Mouse (Mus musculus) MEL (cell line): Measurements from ENCODE around the gene Nlgn1. TPM values are rescaled to one million over a fixed set of nuclear protein-coding genes. Genes with fewer than 3 reads are reported as not detected.

Experiments
- DNase-seq: peaks from one replicate; pipeline ENCODE4 v3.0.0; 2011; ENCODE audit warnings: low read depth, low spot score
- H3K27ac ChIP-seq: 2 replicates; pipeline ENCODE4 v1.5.1; 2012; ENCODE audit warnings: low read depth, mild to moderate bottlenecking, control low read depth, low read length, moderate library complexity; ENCODE audit not compliant: control insufficient read depth
- H3K27me3 ChIP-seq, 2 experiments: fragments of 150-350 bp in 1 of 2; sonication (generic) in 1 of 2; 2 replicates each; pipeline ENCODE4 v1.6.1; 2012; ENCODE audit warnings: low read length in 2 of 2, mild to moderate bottlenecking in 2 of 2, improper control_type of control experiment in 1 of 2, moderate library complexity in 1 of 2; ENCODE audit not compliant: insufficient read depth in 2 of 2, control insufficient read depth in 1 of 2
- H3K36me3 ChIP-seq, 2 experiments: 2 replicates each; pipeline ENCODE4 v1.6.1; 2012 to 2014; ENCODE audit warnings: low read length in 2 of 2, improper control_type of control experiment in 1 of 2, inconsistent platforms in 1 of 2, mild to moderate bottlenecking in 1 of 2; ENCODE audit not compliant: insufficient read depth in 2 of 2, control insufficient read depth in 1 of 2
- H3K4me1 ChIP-seq, 2 experiments: fragments of 150-350 bp in 1 of 2; sonication (generic) in 1 of 2; 2 replicates each; pipeline ENCODE4 v1.6.1; 2012; ENCODE audit warnings: low read length in 2 of 2, improper control_type of control experiment in 1 of 2, mild to moderate bottlenecking in 1 of 2; ENCODE audit not compliant: insufficient read depth in 2 of 2, control insufficient read depth in 1 of 2
- H3K4me3 ChIP-seq, 2 experiments: fragments of 150-350 bp in 1 of 2; sonication (generic) in 1 of 2; 2 replicates each; pipeline ENCODE4 v1.5.1; 2012; ENCODE audit warnings: low read depth in 2 of 2, low read length in 2 of 2, mild to moderate bottlenecking in 2 of 2, moderate library complexity in 2 of 2, control low read depth in 1 of 2, improper control_type of control experiment in 1 of 2; ENCODE audit not compliant: control insufficient read depth in 1 of 2, insufficient read depth in 1 of 2
- H3K79me2 ChIP-seq: 2 replicates; pipeline ENCODE4 v1.6.1; 2012; ENCODE audit warnings: mild to moderate bottlenecking, low read length, moderate library complexity; ENCODE audit not compliant: control insufficient read depth, poor library complexity, insufficient read depth
- H3K9ac ChIP-seq: 2 replicates; pipeline ENCODE4 v1.6.1; 2012; ENCODE audit warnings: low read depth, mild to moderate bottlenecking, control low read depth, low read length, moderate library complexity; ENCODE audit not compliant: control insufficient read depth, poor library complexity, severe bottlenecking
- H3K9me3 ChIP-seq: fragments of 150-350 bp; sonication (generic); replicated peaks from 2 replicates; pipeline ENCODE4 v1.6.1; 2012; ENCODE audit warnings: mild to moderate bottlenecking, low read length, improper control_type of control experiment, moderate library complexity; ENCODE audit not compliant: insufficient read depth
- CHD1 ChIP-seq: IDR thresholded peaks from 2 replicates; pipeline ENCODE4 v1.6.1; 2012; ENCODE audit warnings: low read depth, mild to moderate bottlenecking, inconsistent platforms, low read length, improper control_type of control experiment
- CHD2 ChIP-seq: IDR thresholded peaks from 2 replicates; pipeline ENCODE4 v1.6.1; 2011; ENCODE audit warnings: low read length, improper control_type of control experiment
- CTCF ChIP-seq, 3 experiments: IDR thresholded peaks in 2 of 3; conservative IDR thresholded peaks in 1 of 3; 2 replicates each; pipeline ENCODE4 v1.5.1; 2011 to 2012; ENCODE audit warnings: low read length in 3 of 3, low read depth in 2 of 3, mild to moderate bottlenecking in 2 of 3, improper control_type of control experiment in 1 of 3, inconsistent platforms in 1 of 3, mixed read lengths in 1 of 3, moderate library complexity in 1 of 3; ENCODE audit not compliant: control insufficient read depth in 1 of 3, insufficient read depth in 1 of 3, poor library complexity in 1 of 3, severe bottlenecking in 1 of 3
- EP300 ChIP-seq, 2 experiments: IDR thresholded peaks; 2 replicates each; pipeline ENCODE4 v1.6.1; 2011; ENCODE audit warnings: improper control_type of control experiment in 2 of 2, low read length in 2 of 2, low read depth in 1 of 2, mild to moderate bottlenecking in 1 of 2
- GABPA ChIP-seq: IDR thresholded peaks from 2 replicates; pipeline ENCODE4 v1.6.1; 2012; ENCODE audit warnings: low read depth, mild to moderate bottlenecking, inconsistent platforms, low read length, improper control_type of control experiment, moderate library complexity
- GATA1 ChIP-seq: IDR thresholded peaks from 2 replicates; pipeline ENCODE4 v1.6.1; 2011; ENCODE audit warnings: low read depth, low read length, improper control_type of control experiment
- MAFK ChIP-seq: IDR thresholded peaks from 2 replicates; pipeline ENCODE4 v1.6.1; 2011; ENCODE audit warnings: low read depth, mild to moderate bottlenecking, low read length, improper control_type of control experiment, borderline replicate concordance
- MAX ChIP-seq: IDR thresholded peaks from 2 replicates; pipeline ENCODE4 v1.6.1; 2011; ENCODE audit warnings: low read length, improper control_type of control experiment
- MEF2A ChIP-seq: IDR thresholded peaks from 2 replicates; pipeline ENCODE4 v1.6.1; 2014; ENCODE audit warnings: low read depth, mild to moderate bottlenecking, inconsistent platforms, low read length, improper control_type of control experiment; ENCODE audit not compliant: poor library complexity, insufficient replicate concordance, severe bottlenecking; ENCODE audit errors: extremely low read depth
- POLR2AphosphoS2 ChIP-seq: IDR thresholded peaks from 2 replicates; pipeline ENCODE4 v1.6.1; 2011; ENCODE audit warnings: low read length, improper control_type of control experiment
- RAD21 ChIP-seq: IDR thresholded peaks from 2 replicates; pipeline ENCODE4 v1.6.1; 2011; ENCODE audit warnings: mild to moderate bottlenecking, low read depth, low read length, improper control_type of control experiment
- SIN3A ChIP-seq: IDR thresholded peaks from 2 replicates; pipeline ENCODE4 v1.6.1; 2012; ENCODE audit warnings: low read length, improper control_type of control experiment, inconsistent platforms
- TCF12 ChIP-seq: IDR thresholded peaks from 2 replicates; pipeline ENCODE4 v1.6.1; 2014; ENCODE audit warnings: low read depth, mild to moderate bottlenecking, inconsistent platforms, low read length, improper control_type of control experiment, moderate library complexity
- UBTF ChIP-seq: IDR thresholded peaks from 2 replicates; pipeline ENCODE4 v1.6.1; 2012; ENCODE audit warnings: low read depth, mild to moderate bottlenecking, inconsistent platforms, low read length, improper control_type of control experiment, moderate library complexity, borderline replicate concordance; ENCODE audit not compliant: insufficient read depth
- USF1 ChIP-seq: IDR thresholded peaks from 2 replicates; pipeline ENCODE4 v1.6.1; 2014; ENCODE audit warnings: low read depth, mild to moderate bottlenecking, inconsistent platforms, low read length, improper control_type of control experiment, moderate library complexity
- polyA plus RNA-seq, 2 experiments: library from polyadenylated mRNA; stranded (reverse) in 1 of 2; unstranded in 1 of 2; fragments of >175 nt in 1 of 2; fragments of >200 nt in 1 of 2; gene quantifications; 2 replicates each; pipeline versions ENCODE4 v1.2.1 to v1.2.4; 2012; ENCODE audit warnings: low replicate concordance in 2 of 2, low read depth in 1 of 2; ENCODE audit not compliant: insufficient read length in 2 of 2, insufficient read depth in 1 of 2, missing spikeins in 1 of 2
- total RNA-seq: library from RNA; depleted of rRNA; stranded (reverse); fragments of 300-350 nt; gene quantifications from 2 replicates; pipeline ENCODE4 v1.2.3, GENCODE M21; 2012

Gene Nlgn1
- total and polyA plus RNA-seq, 3 experiments = not detected

GRCm38 (mm10) chr3:25830237-25830636 is 502.0 kb downstream of the Nlgn1 start:
- no peaks in the 10 kb centered on the region; a peak in 1 of 4 replicates for H3K4me1 ChIP-seq
- no peak for DNase-seq
- no peaks in the 10 kb centered on the region for H3K36me3 ChIP-seq
- no peaks in the 10 kb centered on the region for H3K9me3 ChIP-seq
- no peak overlapping the region for H3K27ac ChIP-seq
- no peak overlapping the region for H3K9ac ChIP-seq
- H3K79me2 ChIP-seq = no peaks in the 10 kb centered on the region
- TF ChIP-seq GATA1 = no peak
- no peak for TF ChIP-seq GABPA
- TF ChIP-seq SIN3A = no peak
- TF ChIP-seq CTCF (IDR thresholded peaks at IDR 0.05 in 2 of 3, conservative IDR thresholded peaks at IDR 0.05 in 1 of 3; ENCODE audit: control insufficient read depth in 1 of 3, insufficient read depth in 1 of 3, low read depth in 2 of 3, low read length in 3 of 3, poor library complexity in 1 of 3, severe bottlenecking in 1 of 3) = no peak
- TF ChIP-seq MAFK = no peak
- no peak for TF ChIP-seq CHD2
- no peak for TF ChIP-seq POLR2AphosphoS2
- TF ChIP-seq MEF2A = no peak
- no peak for TF ChIP-seq RAD21
- no peak for TF ChIP-seq CHD1
- TF ChIP-seq UBTF = no peak
- H3K27me3 ChIP-seq = no peaks in the 10 kb centered on the region
- no peak overlapping the region for H3K4me3 ChIP-seq

GRCm38 (mm10) chr3:25813368-25813767 is 518.9 kb downstream of the Nlgn1 start:
- Histone ChIP-seq H3K27ac (no peak overlapping the region), H3K79me2 (no peaks in the 10 kb centered on the region), H3K4me3 (no peak overlapping the region), H3K36me3 (no peaks in the 10 kb centered on the region), H3K9ac (no peak overlapping the region), H3K9me3 (no peaks in the 10 kb centered on the region), H3K4me1 (no peaks in the 10 kb centered on the region), H3K27me3 (no peaks in the 10 kb centered on the region)
- no peak for DNase-seq
- no peak for TF ChIP-seq TCF12
- no peak for TF ChIP-seq GATA1
- TF ChIP-seq CTCF (IDR thresholded peaks at IDR 0.05 in 2 of 3, conservative IDR thresholded peaks at IDR 0.05 in 1 of 3; ENCODE audit: control insufficient read depth in 1 of 3, insufficient read depth in 1 of 3, low read depth in 2 of 3, low read length in 3 of 3, poor library complexity in 1 of 3, severe bottlenecking in 1 of 3) = no peak
- no peak for TF ChIP-seq EP300 (IDR thresholded peaks at IDR 0.05; ENCODE audit: low read depth in 1 of 2, low read length in 2 of 2)

GRCm38 (mm10) chr3:25807559-25807958 is 524.7 kb downstream of the Nlgn1 start:
- H3K9me3 ChIP-seq = no peaks in the 10 kb centered on the region
- DNase-seq = peak; percentile 38
- TF ChIP-seq USF1 (peak; percentile 82), MAX (no peak)

More at GRCm38 (mm10) chr3:25807559-25807958, 524.7 kb downstream of the Nlgn1 start:
- Histone ChIP-seq H3K4me1 (no peaks in the 10 kb centered on the region), H3K27ac (no peak overlapping the region), H3K4me3 (no peak overlapping the region), H3K27me3 (no peaks in the 10 kb centered on the region), H3K36me3 (no peaks in the 10 kb centered on the region), H3K79me2 (no peaks in the 10 kb centered on the region), H3K9ac (no peak overlapping the region)
